Mouse (Mus musculus) c-Kit-negative CD71-positive TER-119-positive erythroid progenitor cells, embryonic 14.5 days (primary cell): Measurements from ENCODE around the gene Fam92a.
"Not testable (repeated sequence)": the region's sequence is repeated elsewhere in the genome, so short reads cannot be mapped to it uniquely, and the experiment has no call there.

Experiments used
- DNase-seq: peaks from one replicate; pipeline ENCODE4 v3.0.0-alpha.2; 2013; ENCODE audit warnings: low read depth, low spot score

The Fam92a gene

DNA sequence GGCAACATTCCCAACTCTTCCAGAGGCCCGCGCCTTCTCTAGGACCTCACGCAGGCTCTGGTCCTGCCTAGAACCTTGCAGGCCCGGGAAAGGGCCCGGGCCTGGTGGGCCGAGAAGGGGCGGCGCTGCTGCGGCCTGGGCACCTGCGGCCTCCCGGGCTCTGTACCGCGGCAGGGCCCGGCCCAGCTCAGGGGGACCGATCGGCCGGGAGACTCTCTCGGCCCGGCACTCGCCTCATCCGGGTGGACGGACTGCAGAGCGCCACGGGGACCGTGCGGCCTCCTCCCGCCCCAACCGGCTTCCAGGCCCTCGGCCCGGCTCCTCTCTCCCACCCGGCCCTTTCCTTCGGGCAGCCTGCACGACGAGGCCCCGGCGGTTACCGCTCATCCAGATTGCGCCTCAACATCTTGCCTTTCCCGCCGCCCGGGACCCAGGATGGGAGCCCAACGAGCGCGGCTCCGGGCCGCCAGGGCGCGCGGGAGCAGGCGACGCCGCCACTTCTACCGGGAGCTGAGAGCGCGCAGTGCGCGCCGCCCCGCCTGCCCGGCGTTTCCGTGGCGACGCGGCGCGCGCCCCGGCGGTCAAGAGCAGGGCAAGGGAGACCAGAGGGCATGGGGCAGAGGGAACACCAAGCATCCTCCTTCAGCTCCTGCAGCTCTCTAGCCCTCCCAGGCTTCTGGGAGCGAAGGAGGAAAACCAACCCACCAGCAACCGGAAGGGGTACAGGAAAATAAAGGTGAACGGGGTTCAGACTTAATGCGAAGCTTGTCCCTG, at the start of gene Fam92a:
Gene Fam92a (minus strand): TSS at position 698 of the 774 bp plus-strand sequence.
- DNase-seq, result no peak

DNA sequence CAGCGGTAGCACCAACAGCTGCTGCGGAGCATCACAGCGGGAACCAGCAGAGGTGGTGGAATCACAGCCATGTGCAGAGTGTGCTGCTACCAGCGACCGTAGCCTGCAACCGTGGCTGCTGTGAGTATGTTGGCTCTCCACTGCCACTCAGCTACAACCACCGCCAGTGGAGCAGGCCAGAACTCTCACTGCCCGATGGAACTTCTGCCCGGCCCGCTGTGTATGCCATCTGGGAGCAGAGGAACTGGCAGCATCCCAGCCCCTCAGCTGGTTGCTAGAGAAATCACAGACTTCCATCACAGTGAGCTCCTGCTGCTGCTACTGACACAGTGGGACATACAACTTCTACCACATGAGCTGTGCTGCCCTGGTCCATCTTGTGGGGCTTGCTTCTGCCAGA, 7.2 kb upstream of the Fam92a start:
- no peak for DNase-seq

DNA sequence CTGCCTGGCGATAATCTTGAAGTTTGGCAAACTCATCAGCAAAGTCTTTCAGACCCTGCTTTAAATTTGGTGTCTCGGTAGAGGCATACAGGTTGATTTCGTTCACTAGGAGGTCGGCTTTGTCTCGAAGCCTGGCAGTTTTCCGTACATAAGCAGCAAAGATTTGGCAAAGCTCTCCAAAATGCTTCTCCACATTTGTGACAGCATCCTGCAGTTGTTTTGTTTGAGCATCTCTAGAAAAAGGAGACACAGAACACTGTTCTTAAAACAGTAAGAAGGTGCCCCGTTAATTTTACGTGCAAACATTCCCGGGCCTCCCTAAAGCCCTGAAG, 863 bp downstream of the Fam92a start:
- DNase-seq, result no peak

DNA sequence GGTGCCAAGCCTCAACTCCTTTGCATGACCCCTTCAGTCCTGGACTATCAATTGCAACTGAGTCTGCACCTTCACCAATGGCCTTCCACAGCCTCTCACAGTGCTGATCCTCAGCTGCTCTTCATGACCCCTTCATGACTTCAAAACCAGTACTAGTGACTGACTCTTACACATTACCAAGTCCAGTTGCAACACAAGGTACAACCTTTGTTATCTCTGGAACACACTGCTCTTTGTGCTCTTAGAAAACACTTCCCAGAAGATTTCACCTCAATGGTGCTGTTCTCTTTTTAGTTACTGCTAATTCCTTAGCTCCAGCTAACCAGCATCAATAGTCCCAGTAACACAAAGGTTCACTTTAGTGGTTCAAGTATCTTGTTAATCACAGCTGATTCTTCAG, 24.2 kb downstream of the Fam92a start:
- no peak for DNase-seq

DNA sequence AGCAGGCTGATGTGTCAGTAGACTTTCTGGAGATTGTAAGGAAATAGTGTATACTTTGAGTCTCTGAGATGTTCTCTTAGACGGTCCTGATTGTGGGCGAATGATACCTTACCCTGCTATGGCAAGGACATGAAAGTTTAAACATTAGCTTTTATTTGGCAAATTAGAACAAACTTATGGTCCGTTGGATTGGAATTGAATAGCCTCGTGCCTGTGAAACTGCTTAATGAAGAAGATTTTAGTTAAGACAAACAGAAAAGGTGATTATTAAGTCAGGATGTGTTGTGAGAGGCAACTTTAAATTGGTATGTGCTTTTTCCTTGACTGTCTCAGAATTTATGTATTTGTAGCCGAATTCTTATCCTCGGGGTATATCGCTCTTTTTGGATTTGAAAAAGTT, 30.3 kb downstream of the Fam92a start:
- not testable (repeated sequence) for DNase-seq

DNA sequence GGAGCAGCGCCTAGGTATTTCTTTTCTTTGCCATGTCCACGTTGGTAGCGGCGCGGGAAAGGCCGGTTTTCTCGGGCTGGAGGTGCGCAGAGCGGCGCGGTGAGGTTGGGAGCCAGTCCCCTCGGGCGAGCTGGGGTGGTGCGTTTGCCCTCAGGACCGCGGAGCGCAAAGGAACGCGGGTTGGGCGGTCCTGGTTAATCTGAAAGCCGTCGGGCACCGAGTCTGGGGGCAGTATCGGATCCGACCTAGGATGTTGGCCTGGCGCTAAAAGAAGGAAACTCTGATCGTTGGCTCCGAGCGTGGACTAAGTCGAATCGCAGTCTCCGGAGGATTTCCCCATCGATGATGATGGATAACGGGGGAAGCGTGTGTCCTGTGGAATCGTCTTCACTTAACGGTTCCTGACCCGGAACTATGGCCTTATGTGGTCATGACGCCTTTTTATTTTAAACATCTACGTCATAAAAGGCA, 31.2 kb downstream of the Fam92a start:
- not testable (repeated sequence) for DNase-seq

DNA sequence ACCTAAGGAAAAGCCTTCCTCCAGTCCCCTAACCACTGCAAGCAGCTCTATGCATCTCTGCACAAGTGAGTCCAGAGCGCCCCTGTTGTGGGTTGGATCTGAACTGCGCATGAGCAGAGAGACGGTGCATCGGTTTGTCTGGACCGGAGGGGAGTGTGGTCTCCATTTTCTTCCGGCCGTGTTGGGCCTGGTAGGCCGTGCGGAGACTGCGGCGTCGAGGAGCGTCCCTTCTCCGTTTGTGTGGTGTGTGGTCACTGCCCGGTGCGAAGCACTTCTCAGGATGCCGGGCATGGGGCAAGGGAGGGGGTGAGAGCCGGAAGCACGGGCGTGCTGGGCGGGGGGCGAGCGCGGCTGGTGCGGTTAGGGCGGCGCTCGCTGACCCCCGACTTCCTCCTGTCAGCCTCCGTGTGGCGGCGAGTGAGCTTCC, 31.7 kb downstream of the Fam92a start, which contains the start of gene Rbm12b1:
Gene Rbm12b1 (plus strand): TSS at position 124 of the 427 bp plus-strand sequence.
- not testable (repeated sequence) for DNase-seq
